Mouse (Mus musculus): ENCODE data around the gene Actn1. TPM values are rescaled to one million over a fixed set of nuclear protein-coding genes. Genes with fewer than 3 reads are reported as not detected.
A peak's percentile ranks its signal among the peaks of the same experiment; 100 is the strongest.

Actn1 gene
- polyA plus RNA-seq, 1 experiment from 2014 or later, result 32.5 TPM

- Histone ChIP-seq H3K27me3 (ENCODE audit: insufficient read depth, low read length) (no peaks in the 10 kb centered on the region), H3K9me3 (replicated peaks; ENCODE audit: low read length) (no peaks in the 10 kb centered on the region), H3K4me2 (ENCODE audit: low read length) (peak overlapping the region; percentile 54), H3K4me1 (replicated peaks; ENCODE audit: insufficient read depth, low read length) (peaks cover 24% of the 10 kb centered on the region), H3K4me3 (replicated peaks; ENCODE audit: low read depth, low read length) (peak overlapping the region; percentile 41; the same call in 1 of the 2 replicates), H3K36me3 (ENCODE audit: insufficient read depth, low read length) (no peaks in the 10 kb centered on the region), H3K27ac (peak overlapping the region; percentile 97), H3K9ac (ENCODE audit: low read depth, low read length) (no peak overlapping the region)
- no peak; the same call in 1 of the 2 replicates for TF ChIP-seq CTCF (IDR thresholded peaks at IDR 0.05; ENCODE audit: low read depth)
- ATAC-seq (replicated peaks; ENCODE audit: low FRiP score, low read depth) (no peak), DNase-seq (ENCODE audit: low spot score) (no peak)
- WGBS, result 41% methylated on average over 9 of the region's 9 CpGs
These were observed 127.1 kb downstream of the Actn1 start for GRCm38 (mm10) chr12:80133011-80133545.

GRCm38 (mm10) chr12:80132250-80133003, 127.7 kb downstream of the Actn1 start:
- Histone ChIP-seq H3K9ac (ENCODE audit: low read depth, low read length) (peak overlapping the region; percentile 83), H3K9me3 (replicated peaks; ENCODE audit: low read length) (no peaks in the 10 kb centered on the region), H3K4me2 (ENCODE audit: low read length) (peak overlapping the region; percentile 54), H3K4me3 (replicated peaks; ENCODE audit: low read depth, low read length) (peak overlapping the region; percentile 41), H3K36me3 (ENCODE audit: insufficient read depth, low read length) (no peaks in the 10 kb centered on the region), H3K27me3 (ENCODE audit: insufficient read depth, low read length) (no peaks in the 10 kb centered on the region), H3K4me1 (replicated peaks; ENCODE audit: insufficient read depth, low read length) (peaks cover 24% of the 10 kb centered on the region), H3K27ac (peak overlapping the region; percentile 97)
- DNase-seq (ENCODE audit: low spot score) (peak; percentile 93), ATAC-seq (replicated peaks; ENCODE audit: low FRiP score, low read depth) (peak; percentile 77)
- TF ChIP-seq CTCF (IDR thresholded peaks at IDR 0.05; ENCODE audit: low read depth), result peak; percentile 95
- WGBS, result under 1% methylated on average over 53 of the region's 66 CpGs

GRCm38 (mm10) chr12:80131359-80132249, 128.6 kb downstream of the Actn1 start:
- Histone ChIP-seq H3K9ac (ENCODE audit: low read depth, low read length) (peak overlapping the region; percentile 83), H3K4me2 (ENCODE audit: low read length) (peak overlapping the region; percentile 54), H3K4me1 (replicated peaks; ENCODE audit: insufficient read depth, low read length) (peaks cover 24% of the 10 kb centered on the region), H3K27me3 (ENCODE audit: insufficient read depth, low read length) (no peaks in the 10 kb centered on the region), H3K4me3 (replicated peaks; ENCODE audit: low read depth, low read length) (peak overlapping the region; percentile 41), H3K27ac (peak overlapping the region; percentile 97), H3K9me3 (replicated peaks; ENCODE audit: low read length) (no peaks in the 10 kb centered on the region), H3K36me3 (ENCODE audit: insufficient read depth, low read length) (no peaks in the 10 kb centered on the region)
- DNase-seq (ENCODE audit: low spot score) (no peak), ATAC-seq (replicated peaks; ENCODE audit: low FRiP score, low read depth) (no peak)
- TF ChIP-seq CTCF (IDR thresholded peaks at IDR 0.05; ENCODE audit: low read depth), result no peak
- WGBS, result 35% methylated on average over 17 of the region's 17 CpGs

- Histone ChIP-seq H3K9me3 (replicated peaks; ENCODE audit: low read length) (no peaks in the 10 kb centered on the region), H3K9ac (ENCODE audit: low read depth, low read length) (peak overlapping the region; percentile 83), H3K36me3 (ENCODE audit: insufficient read depth, low read length) (no peaks in the 10 kb centered on the region), H3K4me1 (replicated peaks; ENCODE audit: insufficient read depth, low read length) (peaks cover 24% of the 10 kb centered on the region), H3K27me3 (ENCODE audit: insufficient read depth, low read length) (no peaks in the 10 kb centered on the region), H3K27ac (peak overlapping the region; percentile 97), H3K4me3 (replicated peaks; ENCODE audit: low read depth, low read length) (0 out of 2 replicates have a peak overlapping the region, but pooled peaks have one; percentile 6), H3K4me2 (ENCODE audit: low read length) (peak overlapping the region; percentile 54)
- DNase-seq (ENCODE audit: low spot score), result peak; percentile 94
- no peak for TF ChIP-seq CTCF (IDR thresholded peaks at IDR 0.05; ENCODE audit: low read depth)
- ATAC-seq (replicated peaks; ENCODE audit: low FRiP score, low read depth), result peak; percentile 73
- 2% methylated on average over 6 of the region's 6 CpGs for WGBS
These were observed 129.4 kb downstream of the Actn1 start for GRCm38 (mm10) chr12:80130558-80131358.

DNA sequence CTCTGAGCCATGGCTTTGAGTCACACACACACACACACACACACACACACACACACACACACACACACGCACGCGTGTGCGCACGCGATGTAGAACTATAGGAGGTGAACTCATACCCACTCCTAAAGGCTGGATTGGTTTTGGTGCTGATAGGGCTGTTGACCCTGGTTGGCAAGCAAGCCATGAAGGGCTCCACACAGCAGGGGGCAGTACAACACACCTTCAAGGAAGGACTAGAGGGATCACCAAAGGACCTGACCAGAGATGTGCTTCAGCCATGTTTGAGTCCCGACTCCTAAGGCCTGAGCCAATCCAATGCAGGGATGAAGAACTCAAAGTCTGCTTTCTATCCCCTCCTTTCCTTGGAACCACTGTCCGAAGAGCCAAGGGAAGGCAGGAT, 130.6 kb downstream of the Actn1 start:
- Histone ChIP-seq H3K4me1 (replicated peaks; ENCODE audit: insufficient read depth, low read length) (peaks cover 28% of the 10 kb centered on the region), H3K27me3 (ENCODE audit: insufficient read depth, low read length) (no peaks in the 10 kb centered on the region), H3K27ac (peak overlapping the region; percentile 97), H3K4me2 (ENCODE audit: low read length) (peak overlapping the region; percentile 41; the same call in 1 of the 2 replicates), H3K9ac (ENCODE audit: low read depth, low read length) (0 out of 2 replicates have a peak overlapping the region, but pooled peaks have one; percentile 36), H3K36me3 (ENCODE audit: insufficient read depth, low read length) (no peaks in the 10 kb centered on the region), H3K4me3 (replicated peaks; ENCODE audit: low read depth, low read length) (no peak overlapping the region), H3K9me3 (replicated peaks; ENCODE audit: low read length) (no peaks in the 10 kb centered on the region)
- no peak for DNase-seq (ENCODE audit: low spot score)
- ATAC-seq (replicated peaks; ENCODE audit: low FRiP score, low read depth), result no peak
- 94% methylated on average over 8 of the region's 8 CpGs for WGBS
- peak; percentile 53; the same call in 1 of the 2 replicates for TF ChIP-seq CTCF (IDR thresholded peaks at IDR 0.05; ENCODE audit: low read depth)
